Mouse (Mus musculus) MEL (cell line): ENCODE measurements around the gene Ripor2.

Experiments
- CTCF ChIP-seq, 3 experiments: IDR thresholded peaks in 2 of 3; conservative IDR thresholded peaks in 1 of 3; 2 replicates each; pipeline ENCODE4 v1.5.1; 2011 to 2012; ENCODE audit warnings: low read length in 3 of 3, low read depth in 2 of 3, mild to moderate bottlenecking in 2 of 3, improper control_type of control experiment in 1 of 3, inconsistent platforms in 1 of 3, mixed read lengths in 1 of 3, moderate library complexity in 1 of 3; ENCODE audit not compliant: control insufficient read depth in 1 of 3, insufficient read depth in 1 of 3, poor library complexity in 1 of 3, severe bottlenecking in 1 of 3
- EP300 ChIP-seq, 2 experiments: IDR thresholded peaks; 2 replicates each; pipeline ENCODE4 v1.6.1; 2011; ENCODE audit warnings: improper control_type of control experiment in 2 of 2, low read length in 2 of 2, low read depth in 1 of 2, mild to moderate bottlenecking in 1 of 2
- HCFC1 ChIP-seq: IDR thresholded peaks from 2 replicates; pipeline ENCODE4 v1.6.1; 2012; ENCODE audit warnings: low read depth, mild to moderate bottlenecking, inconsistent platforms, low read length, improper control_type of control experiment, moderate library complexity
- MAFK ChIP-seq: IDR thresholded peaks from 2 replicates; pipeline ENCODE4 v1.6.1; 2011; ENCODE audit warnings: low read depth, mild to moderate bottlenecking, low read length, improper control_type of control experiment, borderline replicate concordance
- MXI1 ChIP-seq: IDR thresholded peaks from 2 replicates; pipeline ENCODE4 v1.6.1; 2011; ENCODE audit warnings: mild to moderate bottlenecking, low read depth, low read length, improper control_type of control experiment
- SIN3A ChIP-seq: IDR thresholded peaks from 2 replicates; pipeline ENCODE4 v1.6.1; 2012; ENCODE audit warnings: low read length, improper control_type of control experiment, inconsistent platforms
- TAL1 ChIP-seq: IDR thresholded peaks from 2 replicates; pipeline ENCODE4 v1.6.1; 2012; ENCODE audit warnings: mild to moderate bottlenecking, inconsistent platforms, low read length, moderate library complexity, mixed read lengths
- TBP ChIP-seq: IDR thresholded peaks from 2 replicates; pipeline ENCODE4 v1.8.0; 2011; ENCODE audit warnings: low read depth, low read length, improper control_type of control experiment
- TCF12 ChIP-seq: IDR thresholded peaks from 2 replicates; pipeline ENCODE4 v1.6.1; 2014; ENCODE audit warnings: low read depth, mild to moderate bottlenecking, inconsistent platforms, low read length, improper control_type of control experiment, moderate library complexity
- ZC3H11A ChIP-seq: IDR thresholded peaks from 2 replicates; pipeline ENCODE4 v1.6.1; 2012; ENCODE audit warnings: low read depth, mild to moderate bottlenecking, inconsistent platforms, low read length, improper control_type of control experiment
- ZKSCAN1 ChIP-seq: IDR thresholded peaks from 2 replicates; pipeline ENCODE4 v1.6.1; 2012; ENCODE audit warnings: low read depth, mild to moderate bottlenecking, inconsistent platforms, low read length, improper control_type of control experiment, moderate library complexity
- ZNF384 ChIP-seq: IDR thresholded peaks from 2 replicates; pipeline ENCODE4 v1.6.1; 2012; ENCODE audit warnings: low read depth, mild to moderate bottlenecking, inconsistent platforms, low read length, improper control_type of control experiment

GRCm38 (mm10) chr13:24607961-24608360 lies 26.0 kb downstream of the Ripor2 start:
- TF ChIP-seq TAL1 (no peak), MAFK (no peak), CTCF (IDR thresholded peaks at IDR 0.05 in 2 of 3, conservative IDR thresholded peaks at IDR 0.05 in 1 of 3; ENCODE audit: control insufficient read depth in 1 of 3, insufficient read depth in 1 of 3, low read depth in 2 of 3, low read length in 3 of 3, poor library complexity in 1 of 3, severe bottlenecking in 1 of 3) (no peak), ZNF384 (no peak), ZKSCAN1 (no peak), TCF12 (no peak), ZC3H11A (no peak), TBP (no peak), EP300 (IDR thresholded peaks at IDR 0.05; ENCODE audit: low read depth in 1 of 2, low read length in 2 of 2) (no peak), SIN3A (no peak), HCFC1 (no peak), MXI1 (no peak)
